Mouse (Mus musculus): ENCODE data around the gene Amigo2.

Gene Amigo2

DNA sequence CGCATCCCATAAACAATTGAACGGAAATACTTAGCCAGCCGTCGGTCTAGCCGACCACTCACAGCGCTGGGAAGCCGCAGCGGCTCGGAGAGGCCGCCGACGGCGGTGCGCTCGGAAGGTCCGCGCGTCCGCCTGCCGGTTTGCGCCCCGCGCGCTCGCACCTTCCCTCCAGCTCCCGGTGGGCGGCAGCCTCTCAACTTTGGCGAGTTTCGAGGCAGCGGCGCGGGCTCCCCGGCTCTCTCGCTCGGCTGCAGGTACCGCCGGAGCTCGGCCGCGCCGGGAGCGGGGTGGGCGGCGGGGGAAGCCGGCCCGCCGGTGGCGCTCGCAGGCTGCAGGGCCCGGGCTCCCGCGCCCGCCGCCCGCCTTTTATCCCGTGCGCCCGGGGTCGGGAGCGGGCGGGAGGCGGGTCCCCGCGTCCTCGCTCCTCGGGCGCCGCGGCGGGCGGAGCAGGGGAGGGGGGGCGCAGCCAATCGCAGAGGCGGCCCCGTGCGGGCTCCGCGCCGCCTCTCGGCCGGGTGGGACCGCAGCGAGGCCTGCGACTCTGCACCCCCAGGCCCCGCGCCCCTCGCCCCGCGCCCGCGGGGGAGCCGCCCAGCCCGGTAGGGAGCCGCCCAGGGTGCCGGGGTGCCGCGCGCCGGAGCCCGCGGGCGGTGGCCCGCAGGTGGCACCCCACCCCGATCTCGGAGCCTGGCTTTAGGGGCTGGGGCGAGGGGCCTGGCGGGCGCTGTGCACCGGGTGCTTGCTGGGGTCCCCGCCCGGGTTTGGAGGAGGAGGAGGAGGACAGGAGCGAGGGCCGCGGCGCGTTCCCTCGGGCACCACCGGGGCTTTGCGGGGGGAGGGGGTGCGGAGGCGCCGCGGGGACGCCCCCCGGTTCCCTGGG is at the start of gene Amigo2, which contains the start of gene Pced1b:
Gene Amigo2, minus strand, starts transcription at position 377 of the 880 bp plus-strand sequence.
Gene Pced1b, plus strand, starts transcription at position 197 of the 880 bp plus-strand sequence.
- peak; percentile 30 to 60 for DNase-seq (ENCODE audit: low spot score in 2 of 2)

DNA sequence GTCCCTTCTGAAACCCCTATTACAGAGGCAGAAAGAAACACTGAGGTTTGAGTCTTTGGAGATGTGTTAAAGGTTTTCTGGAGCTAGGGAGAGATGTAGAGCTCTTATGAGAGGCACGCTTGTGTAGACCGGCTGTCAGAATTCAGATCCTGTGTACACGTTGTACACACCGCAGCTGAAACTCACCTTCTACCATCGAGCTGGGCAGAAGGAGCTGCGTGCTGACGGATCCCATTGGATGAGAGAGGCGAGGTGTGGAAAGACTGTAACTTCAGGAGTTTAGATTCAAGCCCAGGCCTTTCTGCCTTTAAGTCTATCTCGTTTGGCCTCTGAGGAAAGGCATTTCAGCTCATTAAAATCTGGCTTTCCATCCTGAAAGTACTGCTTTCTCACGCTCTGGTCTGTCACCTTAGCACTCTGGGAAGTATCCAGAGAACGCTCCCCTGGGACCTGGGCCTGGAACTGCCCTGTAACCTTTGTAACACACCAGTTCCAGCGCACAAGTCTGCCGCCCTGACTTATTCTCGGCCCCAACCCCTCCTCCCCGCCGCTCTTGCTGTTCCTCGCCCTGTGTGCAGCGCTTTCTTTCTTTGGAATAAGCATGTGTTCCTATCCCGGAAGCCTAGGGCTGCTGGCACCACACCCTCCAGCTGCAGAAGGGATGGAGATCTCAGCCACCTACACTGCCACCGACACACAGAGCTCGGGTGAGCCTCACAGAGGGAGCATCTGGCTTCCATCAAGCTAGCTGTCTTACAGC is 44.4 kb upstream of the Amigo2 start:
- no peak for DNase-seq (ENCODE audit: low spot score in 2 of 2)

DNA sequence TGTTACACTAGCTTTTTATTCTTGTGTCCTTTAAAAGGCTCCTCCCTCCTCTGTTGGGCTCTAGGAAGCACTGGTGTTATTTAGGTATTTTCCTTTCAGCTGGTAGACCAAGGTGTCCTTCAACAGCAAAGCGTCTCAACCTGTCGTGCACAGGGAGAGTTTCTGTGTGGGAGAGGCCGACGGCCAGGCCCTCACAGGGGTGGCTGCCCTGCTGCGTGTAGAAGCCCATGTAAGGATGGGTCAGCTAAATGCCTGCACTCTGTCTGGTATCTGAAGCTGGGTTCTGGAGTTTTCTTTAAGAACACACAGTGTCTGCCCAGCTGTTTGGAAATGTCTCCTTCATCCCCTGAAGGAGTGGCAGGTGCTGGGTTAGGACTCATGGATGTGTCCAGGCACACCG is 43.3 kb upstream of the Amigo2 start:
- DNase-seq (ENCODE audit: low spot score in 2 of 2), result no peak

DNA sequence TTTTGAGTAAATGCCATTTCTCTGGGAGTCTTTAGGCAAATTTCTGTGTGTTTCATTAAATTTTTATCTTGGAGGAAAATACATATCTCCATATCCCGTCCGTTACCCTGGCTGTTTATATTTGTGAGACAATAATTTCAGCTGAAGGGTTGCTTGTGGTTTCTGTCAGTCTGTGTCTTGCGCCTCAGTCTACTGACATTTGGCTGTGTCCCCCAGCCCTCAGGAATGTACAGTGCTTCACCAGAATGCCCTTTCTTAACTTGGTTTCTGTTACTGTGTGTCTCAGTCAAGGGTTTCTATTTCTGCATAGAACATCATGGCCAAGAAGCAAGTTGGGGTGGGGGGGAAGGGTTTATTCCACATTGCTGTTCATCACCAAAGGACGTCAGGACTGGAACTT is 42.1 kb upstream of the Amigo2 start:
- no peak for DNase-seq (ENCODE audit: low spot score in 2 of 2)

DNA sequence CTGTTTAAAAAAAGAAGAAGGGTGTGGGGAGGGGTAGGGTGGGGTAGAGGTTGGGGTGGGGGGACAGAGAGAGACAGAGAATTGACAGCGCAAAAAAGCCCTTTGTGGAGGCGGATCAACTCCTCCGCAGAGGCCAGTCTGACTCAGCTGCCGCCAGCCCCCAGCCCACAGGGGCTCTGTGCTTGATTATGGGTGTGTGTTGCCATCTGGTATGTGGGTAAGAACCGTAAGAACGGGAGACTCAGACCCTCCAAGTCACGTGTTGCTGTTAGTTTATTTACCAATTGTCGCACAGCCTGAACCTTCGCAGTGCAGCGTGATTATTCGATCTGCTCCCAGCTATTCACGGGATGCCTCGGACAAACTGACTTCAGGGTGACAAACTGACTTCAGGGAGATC is 41.6 kb upstream of the Amigo2 start:
- no peak for DNase-seq (ENCODE audit: low spot score in 2 of 2)

DNA sequence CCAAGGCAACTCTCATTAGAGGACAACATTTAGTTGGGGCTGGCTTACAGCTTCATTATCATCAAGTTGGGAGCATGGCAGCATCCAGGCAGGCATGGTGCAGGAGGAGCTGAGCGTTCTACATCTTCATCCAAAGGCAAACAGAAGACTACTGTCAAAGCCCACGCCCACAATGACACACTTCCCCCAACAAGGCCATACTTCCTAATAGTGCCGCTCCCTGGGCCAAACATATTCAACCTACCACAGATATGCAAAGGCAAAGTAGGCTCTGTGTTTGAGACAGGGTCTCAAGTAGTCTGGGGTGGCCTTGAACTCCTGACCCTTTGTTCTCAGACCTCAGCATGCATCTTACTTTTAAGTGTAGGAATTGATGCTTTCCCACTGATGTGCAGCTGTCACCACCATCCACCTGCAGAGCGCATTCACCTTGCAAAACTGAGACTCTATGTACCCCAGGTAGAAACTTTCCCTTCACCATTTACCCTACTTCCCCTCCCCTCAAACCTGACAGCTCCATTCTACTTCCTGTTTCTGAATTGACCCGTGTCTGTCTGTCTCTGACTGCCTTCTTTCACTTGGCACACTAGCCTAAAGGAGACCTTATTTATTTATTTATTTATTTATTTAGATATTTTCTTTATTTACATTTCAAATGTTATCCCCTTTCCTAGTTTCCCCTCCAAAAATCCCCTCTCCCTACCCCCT is 40.5 kb upstream of the Amigo2 start:
- no peak for DNase-seq (ENCODE audit: low spot score in 2 of 2)

DNA sequence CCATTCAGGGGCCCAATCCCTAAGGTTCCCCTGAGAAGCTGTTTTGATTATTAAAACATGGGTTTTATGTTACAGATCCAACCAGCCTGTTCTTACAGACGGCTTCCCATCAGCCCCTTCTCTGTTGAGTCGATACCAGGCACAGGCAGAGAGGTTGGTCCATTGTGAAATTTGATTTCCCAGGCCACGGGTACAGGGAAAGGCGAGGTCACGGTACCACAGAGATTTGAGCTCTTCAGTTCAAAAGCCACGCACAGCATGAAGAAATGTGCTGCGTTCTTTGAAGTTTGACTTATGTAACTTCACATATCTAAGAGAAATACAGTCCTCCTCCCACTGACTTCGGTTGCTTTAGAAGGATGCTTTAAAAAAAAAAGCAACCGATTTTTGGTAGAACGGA is 39.6 kb upstream of the Amigo2 start:
- no peak for DNase-seq (ENCODE audit: low spot score in 2 of 2)

DNA sequence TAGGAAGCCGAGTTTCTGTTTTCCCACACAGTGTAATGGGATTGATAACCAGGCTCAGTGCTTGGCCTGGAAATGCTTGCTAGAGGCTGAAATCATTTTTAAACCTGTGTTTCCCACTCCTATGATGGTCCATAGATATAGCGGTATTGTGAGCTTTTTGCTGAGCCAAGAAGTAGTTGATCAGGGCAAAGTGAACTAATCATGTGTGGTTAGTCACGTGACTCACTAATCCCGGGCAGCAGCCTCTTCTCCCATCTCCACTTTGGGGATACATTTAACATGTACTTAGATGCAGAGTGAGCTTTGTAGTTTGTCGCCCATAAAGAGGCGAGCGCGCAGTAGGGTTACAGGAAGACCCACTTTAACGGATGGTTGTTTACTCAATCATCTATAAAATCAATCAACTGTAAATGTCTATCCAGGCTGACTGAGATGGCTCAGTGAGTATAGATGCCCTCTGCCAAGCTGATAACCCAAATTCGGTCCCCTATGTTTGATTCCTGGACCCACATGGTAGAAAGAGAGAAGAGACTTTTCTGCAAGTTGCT is 38.7 kb upstream of the Amigo2 start:
- DNase-seq (ENCODE audit: low spot score in 2 of 2), result no peak

DNA sequence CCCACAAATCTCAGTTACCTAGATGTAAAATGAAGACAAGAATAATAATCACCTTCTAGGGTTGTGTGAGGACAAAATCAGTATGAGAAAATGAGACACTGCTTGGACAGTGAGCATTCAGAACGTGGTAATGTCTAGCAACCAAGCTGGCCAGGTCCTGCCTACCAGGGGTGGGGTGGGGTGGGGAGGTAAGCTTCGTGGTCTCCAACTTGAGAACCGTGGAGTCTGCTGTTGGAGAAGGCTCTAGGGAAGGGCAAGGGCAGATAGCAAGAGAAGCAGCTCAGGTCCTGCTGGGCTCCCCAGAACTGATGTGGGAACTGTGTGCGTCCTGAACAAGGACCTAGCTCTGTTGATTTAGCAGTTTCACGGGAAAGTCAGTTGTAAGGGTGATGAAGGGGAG is 37.1 kb upstream of the Amigo2 start:
- DNase-seq (ENCODE audit: low spot score in 2 of 2), result no peak

DNA sequence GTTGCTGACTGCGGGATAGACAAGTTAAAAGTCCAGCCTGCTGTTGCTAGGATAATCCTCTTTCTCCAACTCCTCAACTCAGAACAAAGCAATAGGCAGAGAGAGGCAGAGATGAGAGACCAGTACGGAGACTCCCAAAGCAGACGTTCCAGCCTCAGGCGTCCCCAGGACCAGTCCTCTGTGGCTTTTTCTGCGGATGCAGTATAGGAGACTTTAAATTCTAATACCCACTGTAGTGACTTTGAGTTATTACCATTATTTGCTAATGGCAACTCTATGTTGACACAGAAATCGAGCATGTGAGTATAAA is 35.4 kb upstream of the Amigo2 start:
- DNase-seq (ENCODE audit: low spot score in 2 of 2), result no peak

DNA sequence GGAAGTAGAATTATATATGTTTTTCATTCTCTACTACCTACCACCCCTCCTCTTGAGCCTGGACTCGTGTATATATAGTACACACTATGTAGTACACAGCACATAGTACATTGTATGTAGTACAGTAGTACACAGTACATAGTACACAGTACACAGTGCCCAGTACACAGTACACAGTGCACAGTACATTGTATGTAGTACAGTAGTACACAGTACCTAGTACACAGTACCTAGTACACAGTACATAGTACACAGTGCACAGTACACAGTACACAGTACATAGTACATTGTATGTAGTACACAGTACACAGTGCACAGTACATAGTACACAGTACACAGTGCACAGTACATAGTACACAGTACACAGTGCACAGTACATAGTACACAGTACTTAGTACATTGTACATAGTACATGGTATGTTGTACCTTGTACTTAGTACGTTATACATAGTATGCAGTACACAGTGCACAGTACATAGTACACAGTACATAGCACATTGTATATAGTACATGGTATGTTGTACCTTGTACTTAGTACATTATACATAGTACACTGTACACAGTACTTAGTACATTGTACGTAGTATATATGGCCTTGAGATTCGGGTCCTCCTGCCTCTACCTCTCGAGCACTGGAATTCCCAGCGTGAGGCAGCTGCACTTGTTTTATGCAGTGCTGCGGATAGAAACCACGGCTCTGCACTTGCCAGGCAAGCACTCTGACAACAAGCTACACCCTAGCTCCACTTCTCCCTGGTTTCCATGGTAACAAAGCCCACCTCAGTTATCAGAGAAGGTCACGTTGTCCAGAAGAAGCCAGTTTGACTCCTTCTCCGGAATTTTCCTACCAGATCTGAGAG is 34.9 kb upstream of the Amigo2 start:
- DNase-seq (ENCODE audit: low spot score in 2 of 2), result no peak

DNA sequence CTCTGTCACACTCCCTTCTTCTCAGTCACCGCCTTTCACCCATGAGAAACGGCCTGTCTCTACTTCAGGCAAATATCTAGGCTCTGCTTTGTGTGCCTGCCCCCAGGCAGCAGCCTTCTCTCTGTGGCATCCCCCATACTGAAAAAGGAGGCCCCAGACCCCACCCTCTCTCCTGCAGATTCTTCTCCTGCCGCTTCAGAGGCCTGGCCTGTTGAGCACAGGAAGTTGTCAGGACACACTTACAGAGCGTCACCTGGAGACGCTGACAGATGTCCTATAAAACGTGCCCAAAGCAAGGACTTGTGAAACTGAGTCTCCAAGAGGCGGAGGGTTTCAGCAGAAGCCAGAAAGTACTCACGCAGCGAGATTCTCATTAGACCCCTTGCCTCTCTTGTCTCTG is 33.7 kb upstream of the Amigo2 start:
- no peak for DNase-seq (ENCODE audit: low spot score in 2 of 2)

DNA sequence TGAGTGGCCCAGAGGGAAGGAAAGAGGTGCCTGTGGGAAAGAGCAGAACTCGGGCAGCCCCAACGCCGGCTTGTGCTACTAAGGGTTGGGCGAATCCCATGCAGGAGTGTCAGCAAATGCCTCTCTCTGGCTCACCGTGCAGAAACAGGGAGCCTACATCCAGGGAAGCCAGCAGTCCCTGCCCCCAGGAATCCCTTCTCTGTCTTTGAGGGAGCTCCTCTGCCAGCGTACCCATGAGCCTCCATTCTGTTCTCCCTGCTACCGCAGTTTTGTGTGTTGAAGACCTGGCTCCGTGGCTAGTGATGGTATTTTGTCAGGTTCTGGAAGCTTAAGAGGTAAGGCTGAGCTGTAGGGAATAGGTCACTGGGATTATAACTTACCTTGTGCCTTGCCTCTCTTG is 33.0 kb upstream of the Amigo2 start:
- no peak for DNase-seq (ENCODE audit: low spot score in 2 of 2)

DNA sequence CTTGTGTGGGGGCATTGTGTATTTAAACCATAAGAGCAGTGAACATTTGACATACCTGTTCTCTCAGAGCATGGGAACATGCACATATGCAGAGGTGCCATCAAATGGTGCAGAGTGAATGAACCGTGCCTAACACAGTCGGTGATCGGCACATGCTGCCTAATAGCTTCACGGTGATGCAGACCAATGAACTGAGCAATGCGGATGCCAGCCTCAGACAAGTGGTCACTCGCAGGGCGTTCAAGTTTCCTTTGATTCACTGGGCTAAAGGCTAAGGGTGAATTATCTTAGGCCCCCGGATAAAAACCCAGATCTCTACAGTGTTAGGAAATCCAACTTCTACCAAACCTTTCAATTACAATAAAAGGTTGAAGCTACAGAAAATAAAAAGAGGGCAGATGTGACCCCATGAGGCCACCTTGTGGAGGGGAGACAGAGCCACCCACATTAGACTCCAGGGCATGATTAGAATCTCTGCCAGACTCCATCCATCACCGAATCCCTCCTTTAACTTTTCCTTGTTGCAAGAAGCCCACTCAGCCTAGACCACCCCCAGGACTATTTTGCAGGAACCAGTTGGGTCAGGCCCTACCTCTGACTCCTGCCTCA is 31.4 kb upstream of the Amigo2 start:
- no peak for DNase-seq (ENCODE audit: low spot score in 2 of 2)

DNA sequence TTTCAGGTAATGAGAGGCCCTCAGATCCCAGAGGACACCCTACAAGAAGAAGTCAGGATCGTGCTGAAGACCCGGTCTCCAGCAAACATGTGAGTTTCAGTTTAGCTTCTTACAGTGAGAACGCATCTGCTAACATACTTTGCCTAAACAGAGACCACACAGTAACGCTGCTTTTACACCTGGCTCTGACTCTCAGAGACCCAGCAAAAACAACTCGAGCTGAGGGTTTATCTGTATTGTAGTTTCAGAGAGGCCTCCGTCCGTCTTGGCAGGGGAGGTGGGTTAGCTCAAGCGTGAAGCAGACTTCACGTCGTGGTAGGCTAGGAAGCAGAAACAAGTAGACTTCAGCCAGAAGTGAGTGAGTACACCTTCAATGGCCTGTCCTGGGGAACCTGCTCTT is 30.2 kb upstream of the Amigo2 start:
- peak in 1 of 2 experiments; percentile 24 for DNase-seq (ENCODE audit: low spot score in 2 of 2)

DNA sequence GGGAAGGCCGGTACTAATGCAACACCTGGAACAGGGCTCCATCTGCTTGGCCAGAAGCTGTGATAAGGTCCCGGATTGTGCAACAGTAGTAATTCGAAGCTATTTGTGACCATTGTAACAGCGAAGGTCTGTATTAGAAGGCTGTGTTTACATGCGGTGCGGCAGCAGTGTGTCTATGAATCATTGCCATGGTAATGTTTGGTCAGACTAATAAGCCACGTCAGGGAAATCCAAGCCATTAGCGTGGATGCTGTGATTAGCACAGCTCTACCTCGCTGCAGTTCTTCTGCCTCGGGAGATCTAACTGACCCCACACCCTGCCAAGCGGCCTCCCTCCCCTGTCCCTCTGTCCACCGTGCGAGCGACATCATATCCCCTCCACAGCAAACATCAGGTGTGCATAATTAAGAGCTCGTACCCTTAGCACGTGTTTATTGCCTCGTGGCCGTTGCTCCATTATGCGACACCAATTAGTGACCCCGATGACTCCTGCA is 29.6 kb upstream of the Amigo2 start:
- no peak for DNase-seq (ENCODE audit: low spot score in 2 of 2)

DNA sequence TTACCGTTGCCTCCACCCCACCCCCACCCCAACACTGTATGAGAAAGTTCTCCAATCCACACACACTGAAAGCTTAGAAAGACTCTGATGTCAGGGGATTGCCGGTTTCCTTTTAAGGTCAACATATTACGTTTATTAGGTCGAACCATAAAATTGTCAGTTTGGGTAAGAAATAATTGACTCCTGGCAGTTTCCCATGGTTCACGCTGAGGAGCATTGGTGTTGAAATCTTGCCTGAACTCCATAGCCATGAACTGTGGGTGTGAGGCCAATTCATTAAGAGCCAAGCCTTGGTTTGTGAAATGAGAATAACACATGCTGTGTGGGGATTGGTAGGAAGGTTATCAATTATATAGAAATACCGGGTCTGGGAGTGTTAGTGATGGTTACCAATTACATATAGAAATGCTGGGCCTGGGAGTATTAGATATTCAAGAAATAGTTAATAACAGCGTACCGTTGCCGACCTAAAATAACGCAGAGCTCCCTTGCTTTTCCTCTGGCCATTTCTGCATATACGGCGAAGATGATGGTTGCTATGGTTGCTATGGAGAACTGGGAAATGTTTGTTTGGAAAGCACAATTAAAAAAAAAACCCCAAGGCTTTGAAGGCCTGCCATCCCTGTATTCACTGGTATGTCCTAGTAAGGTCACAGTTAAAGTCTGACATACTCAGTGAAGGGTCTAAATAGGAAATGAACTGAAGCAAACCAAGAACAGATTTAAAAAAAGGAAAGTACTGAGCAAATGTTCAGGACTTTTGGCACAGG is 28.7 kb upstream of the Amigo2 start:
- DNase-seq (ENCODE audit: low spot score in 2 of 2), result no peak

DNA sequence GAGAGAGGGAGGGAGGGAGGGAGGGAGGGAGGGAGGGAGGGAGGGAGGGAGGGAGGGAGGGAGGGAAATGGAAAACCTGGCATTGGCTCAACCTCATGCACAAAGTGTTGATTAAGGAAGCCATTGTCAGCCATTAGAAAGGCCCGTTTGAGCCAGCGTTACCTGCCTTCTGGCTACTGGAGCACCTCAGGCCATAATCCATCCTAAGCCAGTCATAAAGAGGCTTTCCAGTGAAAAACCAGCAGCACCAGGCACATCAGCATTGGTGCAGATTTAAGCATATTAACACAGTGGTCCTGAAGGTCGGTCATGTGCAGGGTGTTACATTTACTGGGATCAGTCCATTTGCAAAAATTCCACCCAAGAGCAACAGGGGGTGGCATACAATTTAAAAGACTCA is 25.7 kb upstream of the Amigo2 start:
- DNase-seq (ENCODE audit: low spot score in 2 of 2), result no peak

DNA sequence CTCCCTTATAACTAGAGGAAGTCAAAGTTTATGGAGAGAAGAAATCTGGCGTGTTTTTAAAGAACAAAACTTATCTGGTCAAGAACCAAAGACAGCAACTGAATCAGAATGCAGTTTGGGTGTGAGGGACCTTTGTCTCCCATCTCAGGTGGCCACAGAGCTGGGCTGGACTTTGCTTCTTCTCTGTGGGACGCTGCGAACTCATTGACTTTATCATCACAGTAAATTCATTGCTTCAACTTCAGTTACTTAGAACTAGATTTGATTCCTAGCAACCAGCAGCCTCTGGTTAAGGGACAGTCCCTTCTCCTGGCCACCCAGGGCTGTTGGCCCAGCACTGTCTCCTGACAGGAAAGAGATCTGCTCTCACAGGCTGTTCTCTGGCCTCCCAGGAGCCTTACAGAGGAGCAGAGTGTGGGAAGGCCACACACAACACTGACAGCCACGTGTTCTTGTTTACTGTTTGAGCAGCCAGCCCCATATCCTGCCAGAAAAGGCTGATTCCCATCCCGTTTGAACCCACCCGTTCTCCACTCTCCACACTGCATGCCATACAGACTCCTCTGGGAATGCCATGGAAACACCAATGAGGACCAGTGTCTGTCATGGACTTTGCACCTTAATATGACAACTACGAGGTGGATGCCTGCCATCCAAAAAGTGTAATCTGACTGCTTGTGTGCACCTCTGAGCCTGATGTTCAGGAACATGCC is 25.1 kb upstream of the Amigo2 start:
- no peak for DNase-seq (ENCODE audit: low spot score in 2 of 2)
